Mouse (Mus musculus) A20 (cell line): ENCODE measurements around the gene Olfr1535.

Experiments used
- DNase-seq: peaks from one replicate; pipeline ENCODE4 v3.0.0-alpha.2; 2011; ENCODE audit warnings: low read depth, low spot score

Gene Olfr1535

DNA sequence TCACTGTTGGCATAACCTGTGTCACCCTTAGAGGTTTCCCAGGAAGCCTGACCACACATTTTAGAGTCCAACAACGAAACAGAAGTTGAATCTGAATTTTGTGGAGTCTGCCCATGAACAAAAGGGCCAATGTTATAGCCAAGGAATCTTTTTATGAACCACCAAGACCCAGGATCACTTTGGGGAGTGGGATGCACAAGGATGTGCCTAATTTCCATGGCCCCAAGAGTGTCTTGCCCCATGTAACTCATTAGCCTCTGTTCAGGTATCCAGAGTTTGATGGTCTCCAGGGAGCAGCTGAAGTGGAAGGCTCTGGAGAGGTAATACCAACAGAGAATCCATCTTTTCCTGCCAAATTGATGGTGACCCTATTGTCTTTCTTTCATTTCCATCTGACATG is at the start of gene Olfr1535:
Olfr1535 (minus strand) TSS at position 101 of the 400 bp plus-strand sequence.
- DNase-seq, result no peak

DNA sequence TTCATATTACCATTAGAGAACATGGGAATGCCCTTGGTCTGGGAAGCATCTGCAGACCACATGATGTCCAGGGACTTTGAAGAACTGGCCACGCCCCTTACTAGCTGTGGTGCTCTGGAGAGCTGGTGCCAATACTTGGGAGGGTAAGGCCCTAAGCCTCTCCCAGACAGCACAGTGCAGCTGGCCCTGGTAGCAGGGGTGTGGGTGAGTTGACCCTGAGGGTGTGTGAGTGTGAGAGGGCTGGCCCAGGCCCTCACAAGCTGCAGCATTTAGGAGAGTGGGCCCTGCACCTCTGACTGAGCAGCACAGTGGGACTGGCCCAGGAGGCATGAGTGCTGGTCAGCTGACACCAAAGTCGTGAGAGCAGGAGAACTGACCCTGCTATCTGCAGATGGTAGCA is 31.9 kb upstream of the Olfr1535 start:
- no peak for DNase-seq

DNA sequence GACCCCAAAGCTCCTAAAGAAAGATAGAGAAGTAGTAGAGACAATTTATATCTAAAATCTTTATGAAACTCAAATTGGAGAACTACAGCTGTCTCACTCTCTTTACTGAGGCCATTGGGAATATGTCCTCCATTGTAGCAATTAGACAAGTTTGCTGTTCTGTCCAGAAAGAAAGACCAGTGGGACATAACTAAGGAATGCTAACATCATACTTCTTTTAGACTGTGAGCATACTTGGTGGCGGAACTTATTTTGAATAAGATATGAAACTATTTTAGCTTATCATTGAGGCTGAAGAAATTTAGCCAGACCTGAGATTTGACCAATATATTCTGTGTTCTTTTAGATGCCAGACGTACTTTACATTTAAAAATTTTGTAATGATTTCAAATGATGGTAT is 22.0 kb upstream of the Olfr1535 start, which contains the start of gene Olfr1364:
Olfr1364 (minus strand) TSS at position 101 of the 400 bp plus-strand sequence.
- no peak for DNase-seq

DNA sequence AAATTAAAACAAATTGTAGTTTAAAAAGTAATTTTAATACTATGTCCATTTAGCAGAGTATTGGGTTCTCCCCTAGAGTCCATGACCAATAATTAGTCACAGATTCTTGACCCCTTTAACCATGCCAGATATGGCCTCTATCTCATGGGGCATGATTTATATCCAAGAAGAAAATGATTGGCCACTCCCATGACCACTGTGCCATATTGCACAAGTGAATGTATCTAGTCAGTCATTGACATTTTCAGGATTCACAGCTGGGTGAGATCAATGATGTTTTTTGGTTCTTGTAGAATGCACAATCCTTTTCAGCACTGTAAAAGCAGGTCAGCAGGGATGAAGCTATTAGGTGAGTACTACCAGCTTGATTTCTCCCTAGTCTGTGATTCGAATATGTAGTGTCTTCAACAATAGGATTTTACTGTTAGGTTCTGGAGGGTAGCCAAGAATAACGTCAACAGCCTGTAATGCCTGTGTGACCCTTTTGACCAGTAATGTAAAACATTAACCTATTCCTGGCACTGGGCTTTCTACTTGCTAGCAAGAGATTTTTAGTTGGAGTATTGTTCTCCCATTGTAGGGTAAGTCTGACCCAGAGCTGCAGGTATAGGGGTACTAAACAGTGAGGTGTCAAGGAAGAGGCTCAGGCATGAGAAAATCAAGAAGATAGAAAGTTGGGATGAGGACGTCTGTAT is 9.1 kb downstream of the Olfr1535 start:
- DNase-seq, result no peak

DNA sequence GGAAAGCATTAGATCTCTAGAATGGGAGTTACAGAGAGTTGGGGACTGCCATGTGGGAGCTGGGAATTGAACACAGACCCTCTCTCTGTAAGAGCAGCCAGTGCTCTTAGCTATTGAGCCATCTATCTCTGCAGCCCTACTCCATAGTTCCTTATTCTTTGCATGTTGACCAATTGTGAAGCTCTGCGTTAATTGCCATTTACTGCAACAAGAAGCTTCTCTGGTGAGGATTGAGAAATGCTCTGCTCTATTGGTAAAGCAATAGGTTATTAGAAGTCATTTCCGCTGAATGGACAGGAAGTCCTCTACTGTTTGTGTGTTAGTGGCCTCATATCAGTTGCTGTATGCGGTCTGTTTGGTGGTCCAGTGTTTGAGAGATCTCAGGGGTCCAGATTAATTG is 10.2 kb downstream of the Olfr1535 start:
- DNase-seq, result no peak

DNA sequence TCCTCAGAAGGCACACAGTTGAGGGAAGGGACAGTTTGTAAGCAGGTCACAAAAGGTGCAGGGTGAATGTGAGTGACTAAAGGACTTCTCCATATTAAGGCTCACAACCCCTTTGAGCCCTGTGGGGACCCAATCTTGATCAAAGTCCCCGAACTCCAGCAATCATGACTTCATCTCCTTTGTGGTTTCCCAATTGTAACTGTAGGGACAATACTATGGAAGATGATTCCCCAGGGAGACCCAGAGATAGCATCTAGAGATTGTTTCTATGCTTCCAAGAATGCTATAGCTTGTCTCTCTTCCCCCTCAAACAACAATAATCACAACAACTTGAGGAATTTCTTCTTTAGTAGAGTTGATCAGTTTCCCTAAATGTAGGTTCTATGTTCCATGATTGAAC is 17.0 kb downstream of the Olfr1535 start, which contains the start of gene Olfr1366:
Olfr1366 (minus strand) TSS at position 101 of the 400 bp plus-strand sequence.
- DNase-seq, result no peak

DNA sequence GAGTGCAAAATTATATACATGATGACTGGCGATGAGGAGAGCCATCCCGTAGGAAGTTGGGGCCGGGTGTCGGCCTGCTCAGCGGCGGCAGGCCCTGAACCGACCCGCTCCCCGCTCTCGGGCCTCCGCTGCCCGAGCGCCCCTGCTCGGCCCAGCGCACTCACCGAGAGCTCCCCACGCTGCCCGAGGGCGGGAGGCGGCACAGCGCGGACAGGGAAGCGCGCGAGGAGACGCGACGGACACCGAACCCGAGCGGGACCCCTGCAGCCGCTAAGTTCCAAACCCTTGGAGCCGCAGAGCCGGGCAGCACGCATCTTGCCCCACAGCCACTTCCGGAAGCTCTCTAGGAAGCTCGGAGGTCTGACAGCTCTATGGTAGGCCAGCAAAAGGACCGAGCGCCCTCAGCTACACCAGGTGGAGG is 28.9 kb downstream of the Olfr1535 start, which contains the start of gene Zkscan8:
Zkscan8 (minus strand) TSS at position 340 of the 421 bp plus-strand sequence.
- peak; percentile 94 for DNase-seq

DNA sequence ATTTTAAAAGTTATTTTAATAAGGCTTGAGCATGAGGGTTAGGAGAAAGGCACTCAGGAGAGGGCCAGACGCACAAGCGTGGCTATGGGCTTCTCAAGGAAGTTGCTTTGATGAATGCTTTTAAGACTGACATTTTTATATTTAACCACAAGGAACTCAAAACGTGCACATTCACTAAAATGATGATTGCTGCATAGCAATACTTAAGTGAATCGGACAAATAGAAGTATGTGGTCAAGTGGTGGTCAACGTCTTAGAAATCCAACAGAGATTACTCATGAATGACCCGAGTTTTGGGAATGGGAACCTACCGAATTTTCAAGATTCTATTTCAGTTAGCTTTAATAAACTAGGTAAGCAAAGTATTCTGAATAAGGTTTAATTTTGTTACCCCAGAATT is 29.6 kb downstream of the Olfr1535 start:
- DNase-seq, result peak; percentile 28

DNA sequence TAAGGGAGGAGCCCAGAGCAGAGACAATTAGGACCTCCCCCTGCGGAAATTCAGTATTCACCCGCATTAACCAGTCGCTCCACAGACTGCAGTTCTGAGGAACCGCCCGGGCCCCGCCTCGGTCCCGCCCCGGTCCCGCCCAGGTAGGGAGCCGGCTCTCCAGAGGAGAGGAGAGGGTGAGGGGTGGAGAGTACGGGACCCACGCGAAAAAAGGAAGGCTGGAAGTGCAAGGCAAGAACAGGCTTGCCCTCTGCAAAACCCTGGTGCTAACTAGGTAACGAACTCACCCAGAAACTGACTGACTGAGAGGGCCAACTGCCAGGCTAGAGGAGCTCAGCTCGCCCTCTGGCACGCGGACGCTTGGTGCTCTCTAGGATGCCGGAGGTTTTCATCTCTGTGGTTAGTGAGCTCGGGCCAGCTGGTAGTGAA is 53.5 kb downstream of the Olfr1535 start:
- DNase-seq, result peak; percentile 95
